Mouse (Mus musculus): Measurements from ENCODE around the gene Irf3.

Irf3 gene

DNA sequence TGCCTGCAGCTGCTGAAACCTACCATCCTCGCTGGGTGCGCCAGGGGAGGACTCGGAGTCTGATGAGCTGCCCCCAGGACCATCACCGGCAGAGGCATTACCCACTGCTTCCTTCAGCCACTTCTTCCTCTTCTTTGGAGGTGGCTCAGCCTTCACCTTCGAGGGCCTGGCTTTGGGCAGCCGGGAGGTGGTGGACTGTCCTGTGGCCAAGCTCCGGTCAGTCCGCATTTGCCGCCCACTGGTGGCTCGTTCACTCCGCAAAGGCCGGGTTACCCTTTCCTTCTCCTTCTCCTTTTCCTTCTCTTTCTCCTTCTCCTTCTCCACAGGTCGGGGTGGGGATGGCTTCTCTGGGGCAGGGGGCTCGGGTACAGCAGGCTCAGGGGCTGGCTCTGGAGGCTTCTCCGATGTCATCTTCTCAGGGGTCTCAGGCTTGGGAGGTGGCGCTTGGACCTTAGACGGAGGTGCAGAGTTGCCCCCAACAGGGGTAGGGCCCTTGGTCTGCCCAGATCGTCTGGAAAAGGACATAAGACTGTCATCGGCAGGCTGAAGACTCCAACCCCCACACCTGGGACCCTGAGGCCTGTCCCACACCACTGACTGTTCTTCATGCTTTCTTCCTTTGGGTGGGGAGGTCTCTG lies 36.4 kb downstream of the Irf3 start:
- DNase-seq (ENCODE audit: low spot score in 2 of 2), result no peak

DNA sequence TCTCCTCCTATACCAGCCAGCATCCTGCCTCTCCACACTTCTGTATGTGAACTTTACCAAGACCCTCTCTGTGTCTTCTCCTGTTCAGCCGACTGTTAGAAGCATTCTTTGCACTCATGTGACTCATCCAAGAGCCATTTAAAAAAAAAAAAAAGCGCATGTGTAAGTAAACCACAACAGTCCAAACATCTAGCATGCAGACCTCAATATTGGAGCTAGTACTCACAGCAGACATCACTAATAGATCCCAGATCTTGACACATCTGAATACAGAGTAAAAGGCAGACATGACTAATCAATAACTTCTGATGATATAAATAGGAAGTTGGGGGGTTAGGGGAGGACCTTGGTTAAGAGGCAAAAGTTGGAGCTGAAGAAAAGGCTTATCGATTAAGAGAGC lies 38.2 kb downstream of the Irf3 start:
- no peak for DNase-seq (ENCODE audit: low spot score in 2 of 2)

DNA sequence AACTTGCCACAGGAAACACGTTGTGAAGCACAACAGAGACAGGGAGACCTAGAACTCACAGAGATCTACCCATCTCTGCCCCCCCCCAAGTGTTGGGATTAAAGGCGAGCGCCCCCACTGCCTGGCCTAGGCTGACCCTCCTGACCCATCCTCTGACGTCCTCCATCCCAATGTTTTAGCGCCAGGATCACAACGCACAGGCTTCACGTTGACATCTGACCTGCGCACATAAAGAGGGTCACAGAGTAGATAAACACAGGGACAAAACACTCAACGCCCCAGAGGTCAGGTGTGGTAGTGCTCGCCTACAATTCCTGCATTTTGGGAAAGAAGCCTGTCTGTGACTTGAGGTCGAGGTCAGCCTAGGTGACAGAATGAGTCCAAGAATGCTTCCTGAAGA lies 39.3 kb downstream of the Irf3 start:
- DNase-seq (ENCODE audit: low spot score in 2 of 2), result no peak

DNA sequence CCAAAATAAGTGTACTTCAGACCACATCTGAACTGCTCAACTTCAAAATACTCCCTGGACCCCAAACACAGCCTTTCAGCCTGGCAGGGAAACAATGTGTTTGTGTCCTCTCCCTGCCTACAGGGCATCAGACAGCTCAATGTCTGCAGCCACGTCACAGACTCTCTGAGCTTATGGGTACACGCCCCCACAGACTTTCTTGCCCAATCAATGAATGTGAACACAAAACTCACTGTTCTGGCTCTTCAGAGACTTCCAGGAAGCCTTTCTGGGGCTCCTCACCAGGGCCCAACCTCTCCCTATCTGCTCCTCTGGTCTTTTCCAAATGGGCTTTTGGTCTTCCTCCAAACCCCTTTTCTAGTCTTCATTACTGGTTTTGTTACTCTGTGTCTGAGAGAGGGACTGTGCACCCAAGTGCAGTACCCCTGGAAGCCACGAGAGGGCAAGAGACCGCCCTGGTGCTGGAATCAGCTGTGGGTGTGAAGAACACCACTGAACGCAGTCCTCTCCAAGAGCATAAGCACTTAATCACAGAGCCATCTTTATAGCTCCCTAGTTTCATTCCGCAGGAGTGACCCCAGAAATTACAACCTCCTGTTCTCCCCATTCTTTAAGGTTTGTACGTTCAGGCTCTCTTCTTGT lies 40.4 kb downstream of the Irf3 start:
- DNase-seq (ENCODE audit: low spot score in 2 of 2), result no peak

DNA sequence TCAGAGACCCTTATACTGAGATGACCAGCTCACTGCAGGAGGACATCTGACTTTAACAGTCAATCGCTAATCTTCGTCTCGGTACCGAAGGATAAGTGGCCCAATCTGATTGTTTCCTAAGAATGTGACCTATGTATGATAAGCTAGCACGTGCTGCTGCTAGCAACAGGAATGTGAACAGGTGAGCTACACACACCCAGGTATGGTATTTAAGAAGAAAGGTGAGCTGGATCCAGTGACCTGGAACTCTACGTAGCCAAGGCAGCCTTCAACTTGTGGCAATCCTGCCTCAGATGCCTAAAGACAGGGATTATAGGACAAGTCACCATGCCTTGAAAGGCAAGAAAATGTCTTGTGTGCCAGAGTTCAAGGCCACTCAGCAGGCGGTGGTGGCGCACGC lies 41.0 kb downstream of the Irf3 start:
- no peak for DNase-seq (ENCODE audit: low spot score in 2 of 2)

GRCm38 (mm10) chr7:45040851-45041250 lies 43.4 kb downstream of the Irf3 start:
- DNase-seq (ENCODE audit: low spot score in 2 of 2), result no peak

DNA sequence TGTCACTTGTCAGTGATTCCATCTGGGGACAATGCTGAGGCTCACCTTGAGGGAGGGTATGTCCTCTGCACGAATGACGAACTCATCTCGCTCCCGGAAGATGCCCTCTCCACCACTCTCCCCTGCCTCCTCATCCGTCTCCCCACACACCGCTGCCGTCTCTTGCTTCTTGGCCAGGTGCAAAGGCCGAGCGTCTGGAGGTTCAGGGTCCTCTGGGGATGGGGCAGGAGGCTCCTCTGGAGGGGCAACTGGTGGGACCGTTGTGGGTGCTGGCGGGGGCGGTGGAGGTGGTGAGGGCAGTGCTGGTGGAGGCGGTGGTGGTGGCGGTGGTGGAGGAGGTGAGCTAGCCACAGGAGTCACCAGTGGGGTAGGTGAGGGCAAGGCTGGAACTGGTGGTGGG lies 45.9 kb downstream of the Irf3 start:
- no peak for DNase-seq (ENCODE audit: low spot score in 2 of 2)

- DNase-seq (ENCODE audit: low spot score in 2 of 2), result no peak
Measured at GRCm38 (mm10) chr7:45045741-45046140, 48.3 kb downstream of the Irf3 start.

- no peak for DNase-seq (ENCODE audit: low spot score in 2 of 2)
Measured at GRCm38 (mm10) chr7:45046853-45047350, 49.5 kb downstream of the Irf3 start.

DNA sequence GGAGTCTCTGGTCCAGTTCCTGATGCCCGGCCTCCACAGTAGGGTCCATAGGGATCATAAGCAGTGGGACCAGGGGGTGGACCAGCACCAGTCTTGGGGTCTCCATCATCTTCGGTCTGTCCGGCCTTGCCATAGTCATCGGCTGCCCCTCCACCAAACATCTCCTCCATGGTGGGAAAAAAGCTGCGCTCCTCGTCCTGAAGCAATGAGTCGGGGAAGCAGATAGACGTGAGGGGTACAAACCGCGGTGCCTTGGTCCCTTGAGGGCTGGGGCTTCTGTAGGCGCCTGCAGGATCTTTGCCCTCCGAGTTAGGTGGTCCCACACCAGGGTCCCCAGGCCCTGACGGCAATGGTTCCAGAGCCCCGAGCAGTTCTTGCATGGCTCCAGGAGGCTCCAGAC lies 50.0 kb downstream of the Irf3 start:
- no peak for DNase-seq (ENCODE audit: low spot score in 2 of 2)

- DNase-seq (ENCODE audit: low spot score in 2 of 2), result no peak
Measured at GRCm38 (mm10) chr7:45048001-45048890, 50.8 kb downstream of the Irf3 start.

DNA sequence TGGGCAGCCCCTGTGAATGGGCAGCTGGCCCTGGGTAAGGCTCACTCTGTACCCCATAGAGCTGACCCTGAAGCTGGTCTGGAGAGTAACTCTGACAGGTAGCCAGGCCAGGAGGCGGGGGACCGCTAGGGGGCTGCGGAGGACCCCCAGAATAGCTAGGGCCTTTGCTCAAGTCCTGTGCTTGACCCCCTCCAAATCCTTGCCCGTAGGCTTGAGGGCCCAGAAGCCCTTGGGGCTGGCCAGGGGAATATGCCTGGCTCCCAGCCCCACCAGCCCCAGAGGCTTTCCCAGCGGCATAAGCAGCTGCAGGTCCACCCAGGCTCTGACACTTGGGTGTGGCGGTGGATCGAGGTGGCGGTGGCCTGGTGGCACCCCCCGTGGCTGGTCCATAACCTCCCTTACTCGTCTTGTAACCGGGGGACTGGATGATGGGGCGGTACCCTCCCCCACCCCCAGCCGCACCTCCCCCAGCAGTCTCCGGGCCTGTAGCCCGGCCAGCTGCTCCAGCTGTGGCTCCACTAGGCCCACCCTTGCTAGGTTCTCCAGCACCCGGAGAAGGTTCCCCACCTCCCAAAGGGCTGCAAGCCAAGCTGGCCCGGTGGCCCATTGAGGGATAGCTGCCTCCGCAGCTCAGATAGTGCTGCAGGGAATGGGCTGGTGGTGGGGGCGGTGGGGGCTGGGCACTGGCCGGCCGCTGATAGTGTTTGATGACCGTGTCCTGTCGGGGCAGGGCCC lies 51.6 kb downstream of the Irf3 start:
- no peak for DNase-seq (ENCODE audit: low spot score in 2 of 2)

DNA sequence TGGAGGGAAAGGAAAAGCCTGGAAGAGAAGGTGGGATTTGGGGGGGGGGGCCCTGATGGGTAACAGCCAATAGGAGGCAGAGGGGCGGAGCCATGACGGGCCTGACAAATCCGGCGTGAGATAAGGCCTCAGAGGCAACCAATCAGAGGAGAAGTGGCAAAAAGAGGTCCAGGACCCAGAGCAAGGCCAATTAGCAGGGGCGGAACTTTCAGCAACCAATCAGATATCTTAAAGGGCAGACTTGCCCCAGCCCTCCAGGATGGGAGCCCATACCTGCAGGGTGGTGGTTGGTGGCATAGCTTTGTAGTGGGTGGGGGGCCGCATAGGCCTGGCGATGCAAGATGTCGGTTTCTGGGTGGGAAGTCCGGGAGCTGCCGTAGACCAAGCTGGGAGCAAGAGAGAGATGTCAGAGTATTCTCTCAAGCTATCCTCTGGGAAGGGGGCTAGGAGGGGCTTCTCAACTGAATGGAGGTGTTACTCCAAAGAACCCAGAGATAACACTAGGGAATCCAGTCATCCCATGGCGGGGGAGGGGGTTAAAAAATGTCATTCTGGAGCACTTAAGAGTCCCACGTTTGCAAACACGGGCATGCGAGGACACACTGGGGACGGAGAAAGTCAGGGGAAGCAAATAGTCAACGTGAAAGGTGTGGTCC lies 53.6 kb downstream of the Irf3 start:
- DNase-seq (ENCODE audit: low spot score in 2 of 2), result peak; percentile 69 to 77

DNA sequence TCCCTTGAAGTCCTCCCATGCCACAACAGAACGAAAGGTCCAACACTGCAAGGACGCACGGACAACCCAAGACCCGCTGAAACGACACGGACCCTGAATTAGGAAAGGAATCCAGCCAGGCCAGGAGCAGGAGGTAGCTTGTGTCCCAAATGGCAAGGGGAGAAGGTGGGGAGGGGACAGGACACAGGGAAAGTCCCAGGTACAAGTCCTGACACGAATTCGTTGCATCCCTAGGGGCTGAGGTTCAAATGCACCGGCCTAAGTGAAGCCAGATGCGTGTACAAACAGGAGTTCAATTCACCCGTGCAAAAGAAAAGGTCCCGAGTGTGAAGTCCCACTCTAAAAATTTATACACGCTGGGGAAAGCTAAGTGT lies 54.1 kb downstream of the Irf3 start:
- no peak for DNase-seq (ENCODE audit: low spot score in 2 of 2)
